Mouse (Mus musculus) intestine, postnatal 0 days (tissue): ENCODE results near the gene Olfr547. TPM values are rescaled to one million over a fixed set of nuclear protein-coding genes. Genes with fewer than 3 reads are reported as not detected.

Experiments used
- ATAC-seq: fragments of 200-750 bp; cut with Nextera tagmentation; 2 replicates; pipeline ENCODE4 v1.8.0; 2017; ENCODE audit warnings: mild to moderate bottlenecking, moderate TSS enrichment, moderate library complexity
- H3K27ac ChIP-seq: fragments of 300-500 bp; sonication (generic); 2 replicates; pipeline ENCODE4 v1.5.1; 2014; ENCODE audit warnings: mild to moderate bottlenecking, low read depth, low read length, moderate library complexity
- H3K27me3 ChIP-seq: fragments of 300-500 bp; sonication (generic); replicated peaks from 2 replicates; pipeline ENCODE4 v1.6.1; 2014; ENCODE audit warnings: low read length, mixed read lengths; ENCODE audit not compliant: control insufficient read depth, insufficient read depth
- H3K36me3 ChIP-seq: fragments of 300-500 bp; sonication (generic); 2 replicates; pipeline ENCODE4 v1.6.1; 2014; ENCODE audit warnings: mild to moderate bottlenecking, moderate library complexity; ENCODE audit not compliant: control insufficient read depth, insufficient read depth
- H3K4me1 ChIP-seq: fragments of 300-500 bp; sonication (generic); replicated peaks from 2 replicates; pipeline ENCODE4 v1.6.1; 2014; ENCODE audit warnings: antibody characterized with exemption, low read length, mixed read lengths; ENCODE audit not compliant: control insufficient read depth, insufficient read depth
- H3K4me2 ChIP-seq: fragments of 300-500 bp; sonication (generic); replicated peaks from 2 replicates; pipeline ENCODE4 v1.6.1; 2014; ENCODE audit warnings: low read depth, mild to moderate bottlenecking, moderate library complexity
- H3K4me3 ChIP-seq: fragments of 300-500 bp; sonication (generic); 2 replicates; pipeline ENCODE4 v1.5.1; 2014; ENCODE audit warnings: low read depth, low read length
- H3K9ac ChIP-seq: fragments of 300-500 bp; sonication (generic); 2 replicates; pipeline ENCODE4 v1.6.1; 2014; ENCODE audit warnings: mild to moderate bottlenecking, low read depth, low read length
- H3K9me3 ChIP-seq: fragments of 300-500 bp; sonication (generic); 2 replicates; pipeline ENCODE4 v1.6.1; 2016; ENCODE audit warnings: mixed run types; ENCODE audit not compliant: control insufficient read depth
- CTCF ChIP-seq: sonication (generic); IDR thresholded peaks from 2 replicates; pipeline ENCODE4 v1.5.1; 2016; ENCODE audit warnings: low read depth, mild to moderate bottlenecking, control low read depth, antibody characterized with exemption, moderate library complexity
- WGBS: fragments of 180-500 bp; shearing (Covaris S2); extraction: QIAGEN DNeasy Blood & Tissue Kit; methylation state at CpG from one replicate; pipeline ENCODE4 v1.1.7; 2014; 5-methylcytosine and 5-hydroxymethylcytosine counted together
- polyA plus RNA-seq: library from polyadenylated mRNA; unstranded; fragments of >200 nt; fragmentation: Nextera tagmentation; extraction: Ambion mirVana; gene quantifications from 2 replicates; pipeline ENCODE4 v1.2.1, GENCODE M21; 2015

Gene Olfr547
- polyA plus RNA-seq, 1 experiment from 2014 or later = not detected

DNA sequence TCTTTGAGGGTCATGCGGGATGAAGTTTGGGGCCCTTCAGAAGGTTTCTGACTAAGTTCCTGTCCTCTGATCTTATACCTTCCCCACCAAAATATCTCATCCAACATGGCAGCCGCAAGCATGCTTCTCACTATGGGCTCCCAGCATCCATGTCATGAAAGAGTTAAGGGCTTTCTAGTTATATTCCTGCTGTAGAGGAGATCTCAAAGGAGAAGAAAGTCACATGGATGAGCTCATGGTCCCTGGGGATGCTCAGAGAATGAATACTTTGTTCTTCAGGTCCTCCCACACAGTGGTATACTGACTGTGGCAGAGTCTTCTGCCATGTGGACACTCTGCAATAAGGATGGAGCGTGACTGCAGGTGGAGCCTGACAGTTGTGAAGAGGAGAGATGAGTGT, 15.0 kb downstream of the Olfr547 start, which contains the start of gene Olfr549:
Olfr549 (plus strand) TSS at position 301 of the 400 bp plus-strand sequence.
- no peaks in the 10 kb centered on the region for H3K36me3 ChIP-seq
- no peaks in the 10 kb centered on the region for H3K9me3 ChIP-seq
- TF ChIP-seq CTCF = no peak
- ATAC-seq = no peak
- 89% methylated on average over 3 of the region's 3 CpGs for WGBS
- H3K4me1 ChIP-seq = no peaks in the 10 kb centered on the region
- H3K9ac ChIP-seq = no peak within 1 kb of the TSS
- H3K4me2 ChIP-seq = no peak within 1 kb of the TSS
- no peak within 1 kb of the TSS for H3K4me3 ChIP-seq
- no peaks in the 10 kb centered on the region for H3K27me3 ChIP-seq
- H3K27ac ChIP-seq = no peak within 1 kb of the TSS

DNA sequence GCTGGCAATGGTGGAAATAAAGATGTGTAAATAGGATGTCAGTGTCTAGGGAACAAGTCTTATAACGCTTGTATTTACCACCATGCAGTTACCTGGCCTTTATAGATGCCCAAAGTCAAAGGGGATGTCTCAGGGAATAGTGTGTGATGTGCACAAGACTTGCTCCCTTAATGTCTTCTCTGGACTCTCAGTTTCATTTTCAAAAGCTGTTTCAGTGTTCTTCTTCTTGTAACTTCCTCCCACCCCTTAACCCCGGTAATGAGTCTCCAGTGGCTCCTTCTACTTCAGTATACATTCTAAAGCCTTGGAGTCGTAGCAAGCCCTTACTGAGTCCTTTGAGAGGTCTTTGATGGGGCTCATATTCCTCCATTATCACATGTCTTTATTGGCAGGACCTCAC, 18.7 kb downstream of the Olfr547 start:
- 76% methylated on average over 3 of the region's 3 CpGs for WGBS
- TF ChIP-seq CTCF = no peak

DNA sequence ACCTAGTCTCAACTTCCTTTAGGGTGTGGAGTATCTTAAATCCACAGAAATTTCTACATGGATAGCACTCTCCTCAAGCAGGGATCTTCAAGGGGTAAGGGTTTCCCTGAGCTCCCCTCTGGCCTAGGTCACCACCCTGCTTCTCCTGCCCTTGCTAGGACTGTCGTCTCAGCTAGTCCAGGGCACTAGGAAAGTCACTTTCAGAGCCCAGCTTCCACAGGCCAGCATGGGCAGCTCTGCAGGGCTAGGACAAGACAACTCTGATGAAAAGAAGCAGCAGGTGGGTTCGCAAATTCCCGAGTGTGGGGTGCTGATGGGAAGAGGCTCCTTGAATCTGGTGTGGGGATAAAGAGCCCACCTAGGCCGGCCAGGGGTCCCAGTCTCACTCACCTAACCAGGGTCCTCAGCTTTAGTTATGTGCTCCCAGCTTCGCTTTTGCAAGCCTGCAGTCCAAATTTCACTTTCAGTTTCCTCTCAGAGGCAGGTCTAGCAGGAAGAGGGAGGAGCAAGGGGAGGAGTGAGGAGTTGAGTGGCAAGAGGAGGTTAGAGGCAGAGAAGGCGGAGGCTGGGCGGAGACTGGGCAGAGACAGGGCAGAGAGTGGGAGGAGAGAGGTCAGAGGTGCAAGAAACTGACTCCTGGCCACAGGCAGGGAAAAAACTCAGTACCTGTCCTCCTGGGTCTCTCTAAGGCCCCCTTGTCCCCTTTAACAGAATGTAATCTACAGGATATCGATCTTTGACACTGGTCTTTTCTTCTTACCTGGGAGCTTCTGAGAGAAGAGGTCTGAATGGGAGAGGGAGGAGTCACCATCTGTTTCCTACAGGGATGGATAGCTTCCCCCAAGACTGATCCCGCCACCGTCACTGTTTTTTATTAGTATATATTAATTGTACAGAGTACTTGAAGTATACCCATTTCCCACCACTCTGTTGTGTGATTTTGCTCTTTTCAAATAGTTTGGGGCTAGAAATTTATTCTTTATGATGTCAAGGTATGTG, 30.7 kb downstream of the Olfr547 start, which contains the start of gene Trim21:
Trim21 (minus strand) TSS at position 488 of the 999 bp plus-strand sequence.
- peak within 1 kb of the TSS; percentile 78 for H3K4me3 ChIP-seq
- WGBS = 11% methylated on average over 10 of the region's 10 CpGs
- TF ChIP-seq CTCF = no peak
- no peaks in the 10 kb centered on the region for H3K9me3 ChIP-seq
- H3K9ac ChIP-seq = peak within 1 kb of the TSS; percentile 59
- peak within 1 kb of the TSS; percentile 73 for H3K4me2 ChIP-seq
- H3K36me3 ChIP-seq = peaks cover 25% of the 10 kb centered on the region
- peak; percentile 99 for ATAC-seq
- H3K4me1 ChIP-seq = no peaks in the 10 kb centered on the region
- 0 out of 2 replicates have a peak within 1 kb of the TSS, but pooled peaks have one; percentile 54 for H3K27ac ChIP-seq
- H3K27me3 ChIP-seq = no peaks in the 10 kb centered on the region

More for the DNA sequence above, 18.7 kb downstream of the Olfr547 start:
- H3K36me3 ChIP-seq = no peaks in the 10 kb centered on the region
- no peak overlapping the region for H3K27ac ChIP-seq
- H3K4me2 ChIP-seq = no peak overlapping the region
- no peaks in the 10 kb centered on the region for H3K4me1 ChIP-seq
- no peak for ATAC-seq
- H3K4me3 ChIP-seq = no peak overlapping the region
- H3K27me3 ChIP-seq = no peaks in the 10 kb centered on the region
- H3K9me3 ChIP-seq = no peaks in the 10 kb centered on the region
- H3K9ac ChIP-seq = no peak overlapping the region

DNA sequence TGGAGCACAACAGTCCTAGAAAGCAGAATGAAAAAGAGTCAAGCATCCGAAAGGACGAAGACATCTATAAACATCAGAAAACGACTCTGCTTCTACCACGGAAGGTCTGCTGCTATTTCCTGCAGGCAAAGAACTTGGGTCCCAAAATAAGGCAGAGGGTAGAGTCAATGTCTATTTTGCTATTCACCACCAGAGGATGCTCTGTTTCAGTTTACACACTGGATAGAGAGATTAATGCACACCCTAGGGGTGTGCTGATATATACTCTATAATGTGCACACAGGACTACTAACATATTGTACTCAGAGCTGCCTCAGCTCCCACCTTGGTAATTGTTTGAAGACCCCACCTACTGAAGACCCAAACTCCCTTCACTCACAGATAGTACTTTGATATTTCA, 31.7 kb downstream of the Olfr547 start:
- H3K36me3 ChIP-seq = peaks cover 18% of the 10 kb centered on the region; the same call in 1 of the 2 replicates
- H3K4me2 ChIP-seq = no peak overlapping the region
- no peak for ATAC-seq
- H3K4me3 ChIP-seq = no peak overlapping the region
- H3K27me3 ChIP-seq = no peaks in the 10 kb centered on the region
- H3K9me3 ChIP-seq = no peaks in the 10 kb centered on the region
- no peak overlapping the region for H3K27ac ChIP-seq
- TF ChIP-seq CTCF = peak; percentile 25
- 86% methylated on average over 4 of the region's 4 CpGs for WGBS
- H3K4me1 ChIP-seq = no peaks in the 10 kb centered on the region
- H3K9ac ChIP-seq = no peak overlapping the region

DNA sequence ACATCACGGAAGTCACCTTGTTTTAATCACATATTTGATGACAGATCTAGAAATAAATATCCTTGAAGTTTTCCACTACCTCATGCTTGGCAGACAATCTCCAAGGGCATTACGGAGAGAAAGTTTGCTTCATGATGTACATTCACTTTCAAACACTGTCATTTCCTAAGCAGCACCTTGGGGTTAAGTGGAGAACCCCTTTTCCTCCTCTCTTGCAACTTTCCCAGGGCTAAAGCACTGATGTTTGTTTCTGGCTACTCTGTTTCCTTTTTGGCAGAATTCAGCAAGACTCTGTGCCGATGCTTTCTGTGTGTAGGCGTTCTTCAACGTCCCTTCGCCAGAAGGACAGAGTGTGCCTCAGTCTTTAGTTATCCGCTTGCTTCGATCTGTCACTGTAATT, 36.6 kb downstream of the Olfr547 start, which contains the start of gene Olfr550:
Olfr550 (plus strand) TSS at position 301 of the 400 bp plus-strand sequence.
- WGBS = 91% methylated on average over 8 of the region's 8 CpGs

DNA sequence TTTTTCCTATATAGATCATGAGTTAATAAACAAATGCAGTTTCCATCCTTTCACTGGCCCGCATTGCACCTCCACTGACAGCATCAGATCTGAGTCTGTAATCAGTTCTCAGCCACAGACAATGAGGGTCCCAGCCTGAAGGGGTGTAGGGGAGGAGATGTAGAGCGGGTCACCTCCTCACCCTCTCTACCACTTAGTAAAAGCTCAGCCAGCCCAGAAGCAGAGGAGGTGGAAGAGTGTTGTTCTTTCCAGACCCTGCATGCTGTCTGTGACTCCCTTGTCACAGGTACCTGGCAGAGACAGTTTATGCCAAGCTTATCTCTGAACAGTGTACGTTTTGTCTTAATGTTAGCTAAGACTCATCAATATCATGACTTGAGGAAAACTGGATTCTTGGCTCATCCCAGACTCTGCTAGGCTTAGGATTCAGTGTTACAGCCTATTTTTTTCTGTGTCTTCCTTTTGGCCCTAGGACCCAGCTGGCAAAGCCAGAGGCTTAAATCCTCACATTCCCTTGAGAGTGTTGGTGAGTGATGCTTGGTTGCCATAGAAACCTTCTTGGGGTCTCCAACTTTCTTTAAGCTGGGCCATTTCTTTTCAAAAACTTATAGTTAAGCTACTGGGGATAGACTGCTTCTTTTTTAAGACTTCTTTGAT, 38.8 kb downstream of the Olfr547 start:
- Histone ChIP-seq H3K36me3 (no peaks in the 10 kb centered on the region), H3K27me3 (no peaks in the 10 kb centered on the region), H3K4me2 (no peak overlapping the region), H3K4me3 (no peak overlapping the region), H3K9me3 (no peaks in the 10 kb centered on the region), H3K4me1 (no peaks in the 10 kb centered on the region), H3K27ac (no peak overlapping the region), H3K9ac (no peak overlapping the region)
- ATAC-seq = no peak
- TF ChIP-seq CTCF = no peak
- WGBS = 72% methylated on average over 3 of the region's 3 CpGs

More for the DNA sequence above, 36.6 kb downstream of the Olfr547 start, which contains the start of gene Olfr550:
- Histone ChIP-seq H3K27ac (no peak within 1 kb of the TSS), H3K36me3 (no peaks in the 10 kb centered on the region), H3K4me2 (no peak within 1 kb of the TSS), H3K27me3 (no peaks in the 10 kb centered on the region), H3K4me1 (no peaks in the 10 kb centered on the region), H3K9ac (no peak within 1 kb of the TSS), H3K9me3 (no peaks in the 10 kb centered on the region), H3K4me3 (no peak within 1 kb of the TSS)
- no peak for TF ChIP-seq CTCF
- ATAC-seq = no peak
